Mouse (Mus musculus) skeletal muscle tissue, adult 2 months (tissue): ENCODE results near the gene Zhx3.

ENCODE experiments used
- DNase-seq: peaks from one replicate; pipeline ENCODE4 v3.0.0-alpha.2; 2012; ENCODE audit warnings: low read depth, low spot score

Gene Zhx3

DNA sequence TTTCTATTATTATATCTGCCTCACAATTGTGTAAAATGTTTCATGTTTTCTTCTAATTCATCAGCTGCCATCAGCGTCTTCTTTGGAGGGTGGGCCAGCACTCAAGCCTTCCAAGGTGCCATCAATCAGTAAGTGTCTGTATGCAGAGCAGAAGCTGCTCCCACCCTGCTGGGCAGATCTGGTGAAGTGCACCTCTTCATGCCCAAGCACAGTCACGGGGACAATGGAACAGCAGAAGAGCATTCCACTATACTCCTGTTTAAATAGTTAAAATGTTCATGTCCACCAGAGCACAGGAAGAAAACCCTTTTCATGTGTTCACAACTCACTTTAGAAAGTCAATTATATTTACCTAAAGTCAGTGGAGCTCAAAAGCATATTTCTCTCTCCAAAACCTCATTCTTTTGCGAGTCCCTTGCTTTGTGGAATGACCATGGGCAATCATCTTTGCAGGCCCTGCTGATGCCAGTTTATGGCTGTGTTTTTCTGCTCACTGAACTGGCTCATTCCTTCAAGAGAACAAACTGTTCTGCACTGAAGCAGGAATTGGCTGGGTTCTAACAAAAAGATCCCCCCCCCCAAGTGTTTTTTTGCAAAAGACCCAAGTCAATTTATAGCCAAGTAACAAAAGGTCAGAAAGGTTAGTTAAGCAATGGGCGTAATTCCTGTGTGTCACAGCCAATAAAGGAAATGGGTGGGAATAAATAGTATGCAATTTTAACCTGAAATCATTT is 67.8 kb downstream of the Zhx3 start:
- peak; percentile 67 for DNase-seq

DNA sequence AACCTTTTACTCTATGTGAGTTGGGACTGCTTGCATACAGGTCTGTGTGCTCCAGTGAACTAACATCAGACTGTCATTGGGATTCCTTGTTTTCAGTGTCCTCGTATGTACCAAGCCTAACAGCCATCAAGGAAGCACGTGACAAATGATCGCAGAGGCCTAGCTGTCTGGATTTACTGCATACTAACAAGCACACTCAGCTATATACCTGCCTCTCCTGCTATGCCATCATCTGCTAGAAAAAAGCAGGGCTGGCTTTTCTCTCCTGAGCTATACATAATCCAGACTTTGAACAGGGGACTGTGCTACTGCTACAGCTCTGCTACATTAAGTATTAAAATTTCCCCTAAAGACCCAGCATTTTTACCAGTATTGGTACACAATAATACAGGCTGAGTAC is 70.5 kb downstream of the Zhx3 start:
- DNase-seq, result no peak

DNA sequence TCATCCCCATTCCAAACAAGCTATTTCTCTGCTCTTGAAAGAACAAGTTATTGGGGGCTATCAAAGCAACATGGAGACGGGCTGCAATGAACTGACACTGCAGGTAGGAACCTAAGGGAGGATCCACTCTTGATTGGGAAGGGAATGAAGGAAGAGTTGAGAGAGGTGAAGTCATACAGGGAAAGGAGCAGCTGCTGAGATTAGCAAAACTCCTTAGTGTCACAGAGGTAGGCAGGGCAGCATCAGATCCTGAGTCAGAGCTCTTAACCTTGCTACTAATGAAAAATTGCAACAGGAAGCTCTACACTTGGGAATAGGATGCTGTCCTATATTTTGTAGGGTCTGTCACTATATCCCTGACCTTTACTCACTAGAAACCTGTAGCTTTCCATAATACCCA is 71.8 kb downstream of the Zhx3 start:
- DNase-seq, result no peak

DNA sequence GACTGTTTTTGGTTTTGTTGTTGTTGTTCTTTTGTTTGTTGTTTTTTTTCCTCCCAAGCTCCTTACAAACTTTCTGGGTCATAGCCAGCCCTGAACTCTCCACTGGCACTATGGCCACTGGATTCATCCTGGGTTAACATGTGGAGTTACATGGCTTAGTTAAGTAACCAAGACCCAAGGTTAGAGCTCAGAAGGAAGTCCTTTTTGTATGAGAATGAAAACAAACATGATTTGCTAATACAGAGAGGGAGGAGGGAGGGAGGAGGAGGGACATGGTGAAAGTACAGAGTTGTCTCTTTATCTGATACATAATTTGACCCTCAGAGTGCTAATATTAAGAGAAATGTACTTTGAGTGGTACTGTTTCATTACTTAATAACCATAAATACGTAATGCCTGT is 74.6 kb downstream of the Zhx3 start:
- DNase-seq, result no peak

DNA sequence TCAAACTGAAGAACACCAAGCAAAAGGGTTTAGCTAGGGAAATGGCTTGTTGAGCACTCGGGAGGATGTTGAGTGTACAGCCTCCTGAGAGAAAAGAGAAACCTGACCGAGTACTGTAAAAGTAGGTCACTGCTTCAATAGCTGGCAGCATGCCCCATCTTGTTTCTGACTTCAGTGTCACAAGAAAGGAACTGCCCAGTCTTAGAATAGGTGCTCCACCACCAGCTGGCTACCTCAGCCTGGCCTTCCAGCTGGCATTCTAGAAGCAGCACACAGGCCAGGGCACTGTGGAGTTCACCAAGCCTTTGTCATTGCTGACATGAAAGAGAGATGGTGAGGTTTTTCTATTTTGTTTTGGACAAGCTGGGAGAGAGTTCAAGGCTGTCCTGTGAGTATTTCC is 75.8 kb downstream of the Zhx3 start:
- DNase-seq, result peak; percentile 72

DNA sequence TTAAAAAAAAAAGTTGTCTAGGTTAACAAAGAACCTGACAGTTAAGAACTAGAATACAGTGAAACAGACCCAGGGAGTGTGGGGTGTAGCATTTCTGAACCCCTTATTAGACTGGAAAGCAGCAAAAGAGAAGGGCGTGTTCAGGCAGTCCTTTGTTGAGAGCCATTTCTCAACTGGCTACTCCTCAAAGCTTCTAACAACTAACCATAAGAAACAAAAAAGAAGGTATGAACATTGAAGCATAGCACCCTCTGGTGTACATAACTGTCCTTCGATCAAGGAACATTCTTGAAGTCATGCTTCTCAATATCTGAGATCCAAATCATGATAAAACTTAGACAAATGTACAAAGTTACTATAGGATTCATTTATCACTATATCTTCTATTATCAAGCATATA is 79.7 kb downstream of the Zhx3 start:
- no peak for DNase-seq

DNA sequence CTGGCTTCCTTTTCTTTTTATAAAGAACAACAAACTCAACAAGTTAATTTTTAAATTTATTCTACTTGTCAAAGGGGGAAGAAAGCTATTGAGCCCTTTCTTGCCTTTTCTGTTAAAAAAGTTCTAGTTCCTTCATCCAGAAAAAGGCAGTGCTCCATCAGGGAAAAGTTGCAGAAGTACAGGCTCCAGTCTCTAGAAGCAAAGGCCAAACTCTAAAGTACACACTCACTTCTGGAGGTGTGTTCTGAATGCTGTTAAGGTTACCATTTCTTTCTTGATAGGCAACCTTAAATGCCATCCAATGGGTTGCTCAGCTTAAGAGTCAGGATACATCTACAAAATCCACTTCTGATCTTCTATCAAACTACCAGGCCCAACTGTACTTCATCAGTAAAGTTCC is 83.1 kb downstream of the Zhx3 start:
- no peak for DNase-seq

DNA sequence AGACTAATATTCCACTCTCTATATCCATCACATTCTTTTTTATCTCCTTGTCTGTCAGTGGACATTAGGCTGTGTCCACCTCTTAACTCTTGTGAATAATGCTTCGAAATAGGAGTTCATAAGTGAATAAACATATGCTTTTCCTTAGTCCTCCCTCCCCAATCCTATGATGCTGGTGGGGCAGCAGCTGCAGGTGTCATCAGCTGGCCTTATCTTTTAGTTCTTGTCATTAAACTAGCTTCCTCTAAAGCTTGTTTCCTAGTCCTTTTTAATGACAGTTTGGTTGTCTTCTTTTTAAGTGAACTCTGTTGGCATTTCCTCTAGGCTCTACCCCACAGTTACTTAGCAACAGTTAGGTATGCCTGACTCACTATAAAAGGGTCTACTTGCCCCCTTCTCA is 83.8 kb downstream of the Zhx3 start:
- DNase-seq, result no peak

DNA sequence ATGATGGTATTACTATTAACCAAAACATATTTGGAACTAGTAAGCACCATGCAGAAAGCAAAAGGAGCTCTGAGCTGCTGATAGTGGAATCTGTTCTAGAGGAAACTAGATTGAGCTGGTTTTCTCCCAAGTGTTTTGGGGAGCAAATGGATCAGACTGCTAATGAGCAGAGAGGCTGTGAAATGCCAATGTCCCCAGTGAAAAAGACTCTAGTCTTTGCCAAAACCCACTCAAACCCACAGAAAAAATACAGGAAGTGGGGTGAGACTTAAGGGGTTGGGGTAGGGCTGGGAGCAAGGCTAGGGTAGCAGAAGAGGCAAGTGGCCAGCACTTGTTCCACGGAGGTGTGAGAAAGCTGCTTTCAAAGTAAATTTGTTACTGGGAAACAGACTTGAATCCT is 86.5 kb downstream of the Zhx3 start:
- no peak for DNase-seq

DNA sequence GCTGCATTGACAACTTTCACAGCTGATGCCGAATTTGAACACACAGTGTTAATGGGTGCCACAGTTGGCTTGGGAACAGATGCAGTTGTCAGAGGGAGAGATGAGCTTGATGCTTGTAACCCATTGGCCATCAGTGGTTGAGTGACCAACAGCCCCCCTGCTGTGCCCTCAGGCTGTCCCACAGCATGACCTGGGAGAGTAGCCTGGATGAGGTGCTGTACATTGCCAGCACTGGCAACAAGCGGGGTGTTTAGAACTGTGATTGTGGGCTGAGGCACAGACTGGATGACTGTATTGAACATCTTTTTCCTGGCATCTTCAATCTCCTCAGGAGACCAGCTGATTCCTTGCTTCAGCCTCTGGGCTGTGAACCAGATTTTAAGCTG is 92.0 kb downstream of the Zhx3 start:
- no peak for DNase-seq

DNA sequence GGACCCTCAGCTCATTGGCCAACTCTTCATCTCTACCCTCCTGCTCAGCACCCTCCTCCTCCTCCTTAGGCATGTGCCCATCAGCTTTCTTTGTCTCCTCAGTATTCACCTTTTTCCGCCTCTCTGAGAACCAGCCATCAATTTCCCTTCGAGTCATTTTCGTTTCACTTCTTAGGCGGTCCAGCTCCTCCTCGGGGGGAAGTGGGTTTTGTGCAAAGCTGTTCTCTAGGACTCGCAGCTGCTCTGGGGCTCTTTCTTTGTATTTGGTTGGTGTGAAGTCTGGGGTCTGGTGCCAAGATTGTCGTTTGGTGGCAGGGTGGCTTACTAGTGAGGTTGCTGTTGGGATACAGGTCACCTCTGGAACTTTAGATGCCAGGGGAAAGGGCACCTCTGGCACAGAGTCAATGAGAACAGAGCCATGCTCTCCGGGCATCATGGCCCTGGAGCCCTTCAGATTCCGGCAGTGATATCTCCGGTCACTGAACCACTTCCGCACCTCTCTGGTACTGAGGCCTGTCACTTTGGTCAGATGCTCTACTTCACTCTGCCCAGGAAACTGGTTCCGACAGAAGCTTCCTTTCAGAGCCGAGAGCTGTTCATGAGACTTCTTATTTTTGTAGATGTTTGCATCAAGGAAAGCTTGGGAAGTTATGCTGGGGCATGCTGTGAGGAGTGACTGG is 92.5 kb downstream of the Zhx3 start:
- DNase-seq, result no peak

DNA sequence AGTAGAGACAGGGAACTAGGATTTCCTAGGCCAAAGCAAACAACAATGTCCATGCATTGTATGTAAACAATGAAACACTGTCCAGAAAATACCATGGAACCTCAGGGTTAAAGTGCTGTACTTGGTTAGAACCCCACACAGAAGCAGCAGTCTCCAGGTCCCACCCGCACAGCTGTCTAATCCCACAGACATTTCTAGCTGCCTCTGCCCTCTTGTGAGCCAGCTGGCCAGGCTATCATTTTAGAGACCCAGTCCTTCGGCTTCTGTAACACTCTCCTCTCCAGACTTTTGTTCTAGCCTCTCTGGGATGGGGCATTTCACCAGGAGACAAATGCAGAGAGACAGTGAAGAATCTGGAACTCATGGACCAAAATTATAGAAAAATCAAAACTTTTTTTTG is 94.8 kb downstream of the Zhx3 start:
- no peak for DNase-seq

DNA sequence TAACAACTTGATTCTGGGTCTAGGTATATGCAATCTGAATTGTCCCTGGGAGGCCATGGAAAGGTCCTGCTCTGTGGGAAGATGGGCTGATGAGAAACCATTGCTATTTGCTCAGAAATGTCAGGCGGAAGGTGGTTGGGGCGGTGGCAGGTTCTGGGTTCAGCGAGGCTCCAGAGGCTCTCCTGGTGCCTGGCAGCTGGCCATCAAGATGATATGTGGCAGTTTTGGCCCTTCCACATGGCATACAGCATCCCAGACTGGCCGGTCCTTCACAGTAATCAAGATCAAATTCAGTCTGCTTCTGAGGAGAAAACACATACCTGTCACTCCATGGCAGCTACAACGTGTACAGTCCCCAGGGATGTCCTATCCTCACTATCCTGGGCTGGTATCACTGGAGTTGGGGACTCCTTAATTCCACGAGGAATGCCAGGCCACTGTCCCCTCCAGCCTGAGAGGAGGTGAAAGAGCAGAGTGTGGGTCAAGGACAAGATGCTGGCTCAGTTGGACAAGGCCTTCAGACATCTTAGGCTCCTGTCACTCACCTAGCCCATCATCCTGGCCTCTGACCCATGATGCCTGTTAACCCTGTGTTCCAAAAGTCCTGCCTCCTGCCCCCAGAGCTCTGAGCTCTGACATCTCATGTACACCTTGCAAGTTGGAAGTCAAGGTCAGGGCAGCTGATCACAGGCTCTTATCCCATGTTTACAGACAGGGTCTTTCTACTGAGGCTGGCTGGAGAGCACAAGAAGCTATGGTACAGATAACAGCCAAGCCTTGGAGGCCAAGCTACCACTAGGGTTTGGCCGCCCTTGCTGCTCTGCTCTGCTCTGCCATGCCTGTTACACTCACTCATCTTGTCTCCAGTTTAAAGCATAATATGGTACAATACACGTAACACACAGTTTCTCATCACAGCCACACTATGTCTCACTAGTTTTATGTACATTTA is 101.2 kb downstream of the Zhx3 start:
- no peak for DNase-seq

DNA sequence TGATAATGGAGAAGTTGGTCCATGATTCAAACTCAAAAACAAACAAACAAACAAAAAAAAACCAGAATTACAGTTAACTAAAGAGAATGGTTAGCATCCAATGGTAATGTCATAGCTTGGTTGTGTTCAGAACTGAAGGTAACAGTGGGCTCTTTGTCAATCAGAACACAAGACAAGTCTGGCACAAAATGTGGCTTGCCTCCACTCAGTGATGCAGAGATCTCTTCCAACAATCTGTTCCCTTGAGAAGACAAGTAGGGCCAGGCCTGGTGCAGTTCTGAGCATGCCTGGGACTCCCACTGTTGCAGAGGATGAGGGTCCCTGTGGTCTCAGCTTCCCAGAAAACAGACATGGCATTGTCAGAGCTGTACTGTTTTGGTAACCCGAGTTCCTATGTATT is 101.9 kb downstream of the Zhx3 start:
- no peak for DNase-seq

DNA sequence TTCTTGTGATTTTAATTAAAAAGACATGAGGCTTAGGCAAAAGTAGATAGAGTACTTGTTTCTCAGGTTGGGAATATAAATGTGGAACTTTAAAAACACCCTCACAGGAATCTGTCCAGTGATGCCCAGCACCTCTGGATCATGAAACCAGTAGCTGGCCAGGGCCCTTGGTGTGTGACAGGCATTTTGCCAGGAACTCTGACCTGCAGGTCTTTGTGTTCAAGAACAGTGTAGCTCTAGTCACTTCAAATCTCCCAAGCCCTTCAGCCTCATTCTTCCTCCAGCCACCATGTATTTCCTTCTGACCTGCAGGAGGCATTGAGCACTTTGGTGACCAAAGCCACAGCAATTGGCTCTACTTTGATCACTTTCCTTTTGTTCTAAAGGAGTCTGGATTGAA is 102.4 kb downstream of the Zhx3 start:
- no peak for DNase-seq

DNA sequence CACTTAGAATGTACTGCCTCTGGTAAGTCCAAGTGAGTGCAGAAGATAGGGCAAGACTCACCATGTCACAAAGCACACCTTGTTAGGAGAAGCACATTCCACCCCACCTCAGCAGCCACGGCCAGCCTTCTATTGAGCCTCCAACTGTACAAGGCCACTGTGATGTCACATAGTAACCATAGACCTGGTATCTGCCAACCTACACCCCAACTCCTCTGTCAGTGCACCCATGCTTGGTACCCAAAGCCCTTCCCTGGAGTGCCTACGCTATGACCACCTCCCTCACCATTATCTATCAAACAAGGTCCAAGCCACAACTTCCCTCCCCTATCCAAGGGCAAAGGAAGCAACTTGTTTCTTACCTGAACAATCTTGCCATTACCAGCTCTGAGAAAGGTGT is 103.8 kb downstream of the Zhx3 start:
- no peak for DNase-seq

DNA sequence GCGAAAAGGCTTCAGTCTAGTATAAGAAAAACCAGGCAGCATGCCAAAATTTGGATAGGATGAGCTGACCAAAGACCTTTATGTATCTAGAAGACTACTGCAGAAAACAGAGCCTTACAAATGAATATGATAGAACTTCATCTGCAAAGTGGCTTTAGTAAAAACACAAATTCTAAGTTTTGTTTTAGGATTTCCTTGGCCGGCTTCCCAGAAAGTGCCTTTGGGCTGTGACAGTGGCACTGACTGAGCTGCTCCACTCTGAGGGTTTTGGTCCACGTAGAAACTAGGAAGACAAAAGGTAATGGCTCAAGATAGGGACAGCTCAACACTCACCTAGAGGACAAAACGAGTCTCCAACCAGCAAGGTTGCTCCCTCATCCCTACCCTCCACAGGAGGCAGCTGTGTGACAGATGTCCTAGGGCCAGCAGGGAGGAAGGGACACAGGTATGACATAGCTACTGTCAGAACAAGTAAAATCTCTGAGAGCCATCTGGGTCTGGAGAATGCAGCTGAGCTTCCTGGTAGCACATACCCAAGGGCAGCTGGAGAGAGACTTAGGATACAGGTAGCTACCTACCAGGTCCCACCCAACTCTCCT is 104.6 kb downstream of the Zhx3 start:
- DNase-seq, result no peak

DNA sequence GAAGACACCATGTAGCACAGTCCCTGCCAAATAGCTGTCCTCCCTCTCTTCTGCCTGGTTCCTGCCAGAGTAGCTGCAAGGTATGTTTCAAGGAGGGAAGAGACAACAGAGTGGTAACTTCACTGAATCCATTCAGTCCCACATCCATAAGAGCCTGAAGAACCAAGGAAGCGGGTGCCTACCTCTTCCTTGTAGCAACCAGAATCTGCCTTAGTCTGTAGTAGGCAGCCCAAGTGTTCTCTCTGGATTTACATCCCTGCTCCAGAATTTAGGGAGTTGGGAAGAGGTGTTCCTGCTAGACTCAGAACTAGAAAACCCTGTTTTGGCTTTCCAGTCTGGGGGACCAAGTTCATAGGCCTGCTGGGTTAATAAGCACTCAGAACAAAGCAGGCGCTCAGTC is 105.6 kb downstream of the Zhx3 start:
- no peak for DNase-seq

DNA sequence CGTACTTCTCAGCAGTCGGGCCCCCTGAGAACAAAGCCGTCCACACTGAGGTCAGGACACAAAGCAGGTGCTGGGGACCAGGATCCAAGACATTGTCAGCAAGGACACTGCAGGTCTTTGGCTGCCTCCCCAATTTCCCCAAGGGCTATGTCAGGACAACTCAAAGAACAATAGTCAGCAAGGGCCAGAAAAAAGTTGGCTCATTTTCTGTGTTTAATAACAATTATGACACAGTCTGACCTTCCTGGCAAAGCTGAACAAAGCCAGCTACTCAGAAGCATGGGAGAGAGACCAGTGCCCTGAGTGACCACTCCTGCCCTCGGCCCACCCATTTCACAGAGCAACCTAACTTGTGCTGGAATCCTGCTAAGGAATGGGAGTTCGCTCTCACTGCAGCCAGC is 106.4 kb downstream of the Zhx3 start:
- DNase-seq, result peak; percentile 59

DNA sequence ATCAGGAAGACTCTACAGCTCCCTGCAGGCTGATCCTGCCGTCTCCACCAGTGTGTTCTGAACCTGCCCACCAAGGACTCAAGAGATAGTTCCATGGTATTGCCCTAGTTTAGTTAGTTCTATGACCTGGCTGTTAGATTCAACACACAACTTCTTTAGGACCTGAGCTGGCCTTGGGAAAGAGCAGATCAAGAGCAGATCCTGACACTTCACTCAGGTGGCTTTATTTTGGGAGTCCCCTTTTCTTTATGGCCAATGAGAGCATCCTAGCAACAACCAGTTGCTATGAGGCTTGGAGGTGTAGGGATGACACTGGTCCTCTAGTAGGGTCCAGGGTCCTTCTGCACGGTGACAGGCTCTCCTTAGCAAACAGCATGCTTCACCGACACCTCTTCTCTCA is 107.7 kb downstream of the Zhx3 start:
- no peak for DNase-seq

DNA sequence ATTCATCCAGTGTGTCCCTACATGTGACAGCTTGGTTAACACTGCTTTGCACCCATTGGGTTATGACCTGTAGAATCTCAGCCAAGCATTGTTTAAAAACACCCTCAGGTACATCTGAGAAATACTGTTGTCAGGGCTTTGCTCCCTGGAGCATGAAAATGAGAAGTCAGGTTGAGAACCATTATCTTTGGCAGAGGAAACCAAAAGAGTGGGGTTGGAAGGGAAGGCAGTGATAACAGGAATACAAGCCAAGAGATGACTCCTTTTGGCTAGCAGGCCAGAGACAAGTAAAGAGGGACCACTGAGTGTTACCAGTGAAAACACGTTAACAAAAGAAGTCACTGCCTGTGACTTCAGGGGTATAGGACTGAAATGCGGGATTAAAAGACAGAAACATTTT is 108.4 kb downstream of the Zhx3 start:
- no peak for DNase-seq

DNA sequence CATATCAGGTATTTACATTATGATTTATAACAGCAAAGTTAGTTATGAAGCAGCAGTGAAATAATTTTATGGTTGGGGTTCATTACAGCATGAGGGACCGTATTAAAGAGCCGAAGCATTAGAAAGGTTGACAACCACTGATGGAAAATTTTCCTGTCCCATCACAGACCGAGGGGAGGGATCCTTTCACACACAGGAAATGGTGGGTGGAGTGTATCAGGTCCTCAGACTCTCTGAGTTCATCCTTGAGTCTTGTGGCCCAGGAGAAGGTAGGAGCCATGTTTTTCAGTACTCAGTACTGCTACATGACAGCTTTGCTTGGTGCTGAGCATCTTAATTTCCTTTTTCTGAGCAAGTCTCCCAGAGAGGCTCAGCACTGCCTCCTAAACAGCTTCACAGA is 109.0 kb downstream of the Zhx3 start:
- DNase-seq, result no peak
